Mouse (Mus musculus) spleen, adult 12 weeks (tissue): Measurements from ENCODE around the gene Sh3bp5l.
A peak's percentile ranks its signal among the peaks of the same experiment; 100 is the strongest.
"Not testable (repeated sequence)": the region's sequence is repeated elsewhere in the genome, so short reads cannot be mapped to it uniquely, and the experiment has no call there.

ENCODE experiments used
- DNase-seq: peaks from one replicate; pipeline ENCODE4 v3.0.0; 2022; ENCODE audit warnings: low spot score

Sh3bp5l gene

DNA sequence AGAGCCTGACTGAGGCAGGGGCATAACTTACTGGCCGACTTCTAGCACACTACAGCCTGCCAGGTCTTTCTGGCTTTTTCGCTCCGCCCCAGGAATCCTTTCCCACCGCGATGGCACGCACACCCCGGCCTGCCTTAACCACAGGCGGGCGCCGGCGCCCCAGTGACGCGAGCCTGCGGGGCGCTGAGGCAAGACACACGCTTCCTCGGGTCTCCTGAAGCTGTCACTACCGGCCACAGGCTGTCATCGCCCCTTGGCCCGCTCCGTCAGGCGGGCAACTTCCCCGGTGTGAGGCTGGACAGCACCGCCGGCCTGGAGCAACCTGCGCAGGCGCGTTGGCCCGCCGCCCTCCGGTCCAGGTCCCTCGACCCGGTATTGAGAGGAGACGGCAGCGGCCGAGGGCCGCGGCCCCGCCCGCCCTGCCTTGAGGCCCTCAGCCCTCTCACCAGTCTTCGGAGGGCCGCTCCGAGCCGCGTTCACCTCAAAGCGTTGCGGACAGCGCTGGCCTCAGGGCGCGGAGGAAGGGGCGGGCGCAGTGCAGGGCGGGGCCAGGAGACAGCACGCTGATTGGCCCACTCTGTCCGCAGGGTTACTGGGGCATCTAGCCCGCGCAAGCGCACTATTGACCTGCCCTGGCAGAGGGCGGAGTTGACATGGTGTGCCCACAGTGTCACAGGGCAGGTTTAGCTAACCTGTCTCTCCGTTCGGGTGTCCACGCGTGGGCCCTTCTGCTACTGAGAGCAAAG is 7.5 kb upstream of the Sh3bp5l start:
- peak; percentile 94 for DNase-seq

DNA sequence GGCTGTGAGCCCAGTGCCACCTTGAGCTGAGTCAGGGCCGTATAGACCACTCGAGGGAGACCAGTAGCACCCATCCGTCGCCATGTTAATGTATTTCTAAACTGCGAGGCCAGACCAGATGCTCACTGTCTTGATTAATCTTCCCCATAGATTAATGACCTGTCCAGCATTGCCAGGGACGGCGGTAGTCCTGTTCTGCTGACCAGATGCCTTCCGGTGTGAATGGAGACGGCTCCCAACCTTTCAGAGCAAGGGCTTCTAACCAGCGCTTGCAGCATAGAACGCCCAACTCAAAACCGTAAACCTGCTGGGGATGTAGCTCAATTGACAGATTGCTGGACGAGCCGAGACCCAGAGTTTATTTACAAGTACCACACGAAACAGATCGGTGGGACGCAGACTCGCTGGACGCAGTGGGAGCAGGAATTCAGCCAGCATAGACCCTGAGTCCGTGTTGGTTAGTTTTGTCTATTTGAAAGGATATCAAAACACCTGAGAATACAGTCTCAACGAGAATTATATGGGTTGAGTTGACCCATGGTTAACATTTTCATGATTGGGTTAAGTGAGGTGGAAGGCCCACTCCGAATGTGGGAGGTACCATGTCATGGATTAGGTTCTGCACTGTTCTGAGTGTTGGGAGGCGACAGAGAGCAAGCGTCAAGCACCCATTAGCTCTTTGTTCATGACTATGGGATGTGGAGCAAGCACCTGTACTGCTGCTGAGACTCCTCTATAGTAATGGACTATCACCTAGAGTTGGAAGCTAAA is 6.8 kb upstream of the Sh3bp5l start:
- no peak for DNase-seq

DNA sequence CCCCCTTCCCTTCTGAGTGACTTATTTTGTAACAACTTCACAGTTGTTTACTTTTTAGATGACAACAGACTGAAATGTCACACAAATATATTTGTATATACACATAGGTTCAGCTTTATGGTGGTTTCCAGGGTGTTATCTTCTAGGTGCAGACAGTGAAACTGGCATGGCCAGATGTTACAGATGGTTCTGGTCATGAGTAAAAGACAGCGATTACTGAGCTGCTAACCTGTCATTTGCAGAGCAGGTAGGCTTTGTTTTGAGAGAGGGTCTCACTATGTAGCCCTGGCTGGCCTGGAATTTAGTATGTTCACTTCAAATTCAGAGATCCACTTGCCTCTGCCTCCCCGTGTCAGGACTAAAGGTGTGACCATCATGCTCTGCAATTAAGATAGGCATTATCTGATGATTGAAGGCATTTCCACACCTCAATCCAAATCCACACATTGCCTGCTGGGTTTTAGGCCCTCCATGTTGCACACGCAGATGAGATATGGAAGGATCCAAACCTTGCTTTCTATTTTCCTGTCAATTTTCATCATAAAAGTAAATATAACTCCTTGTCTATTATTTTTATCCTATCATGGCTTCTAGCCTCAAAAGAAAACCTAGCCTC is 5.8 kb upstream of the Sh3bp5l start:
- DNase-seq, result peak; percentile 35

DNA sequence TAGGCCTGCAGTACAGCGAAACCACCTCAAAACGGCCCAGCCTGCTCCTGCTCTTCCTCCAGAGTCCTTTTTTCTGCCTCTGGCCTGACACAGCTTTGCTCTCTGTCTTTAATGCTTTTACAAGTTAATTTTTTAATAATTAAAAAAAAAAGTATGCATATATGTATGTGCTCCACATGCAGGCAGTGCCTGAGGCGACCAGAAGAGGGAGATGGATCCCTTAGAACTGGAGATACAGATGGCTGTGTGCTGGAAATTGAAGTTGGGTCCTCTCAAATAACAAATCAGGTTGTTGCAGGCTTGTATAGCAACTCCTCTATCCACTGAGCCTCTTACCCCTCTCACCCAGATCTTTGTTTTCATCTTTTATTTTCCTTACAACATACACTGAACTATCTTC is 3.7 kb upstream of the Sh3bp5l start:
- DNase-seq, result no peak

DNA sequence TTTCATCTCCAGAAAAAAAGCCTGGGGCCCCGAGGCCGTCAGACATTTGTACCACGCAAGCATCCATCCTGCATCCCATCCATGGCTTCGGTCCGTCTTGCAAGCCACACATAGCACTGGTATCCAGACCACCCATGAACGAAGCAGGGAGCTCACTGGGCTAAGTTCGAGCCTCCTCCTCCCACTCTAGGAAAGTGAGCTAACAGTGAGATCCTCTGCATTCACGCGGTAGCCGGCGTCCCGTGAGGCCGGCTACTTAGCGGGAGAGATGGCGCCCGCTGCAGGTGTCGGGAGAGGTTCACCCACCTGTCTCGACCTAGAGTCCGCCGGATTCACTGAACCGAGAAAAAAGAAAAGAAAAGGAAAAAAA is 633 bp upstream of the Sh3bp5l start:
- DNase-seq, result no peak

DNA sequence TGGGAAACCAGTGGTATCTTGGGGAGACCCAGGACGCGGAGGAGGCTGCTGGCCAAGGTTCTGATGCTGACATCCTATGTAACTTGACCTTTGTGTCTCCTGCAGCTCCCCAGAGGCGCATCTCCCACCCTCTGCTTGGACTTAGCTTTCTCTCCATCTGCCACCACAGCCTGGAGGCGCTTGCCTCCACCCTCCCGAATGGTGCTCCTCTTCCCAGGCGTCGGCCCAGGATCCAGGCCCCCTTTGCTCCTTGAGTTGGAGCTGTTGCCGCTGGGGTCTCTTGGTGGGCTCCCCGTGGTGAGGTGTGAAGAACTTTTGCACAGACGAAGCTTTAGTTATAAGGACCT is 598 bp downstream of the Sh3bp5l start:
- DNase-seq, result no peak

DNA sequence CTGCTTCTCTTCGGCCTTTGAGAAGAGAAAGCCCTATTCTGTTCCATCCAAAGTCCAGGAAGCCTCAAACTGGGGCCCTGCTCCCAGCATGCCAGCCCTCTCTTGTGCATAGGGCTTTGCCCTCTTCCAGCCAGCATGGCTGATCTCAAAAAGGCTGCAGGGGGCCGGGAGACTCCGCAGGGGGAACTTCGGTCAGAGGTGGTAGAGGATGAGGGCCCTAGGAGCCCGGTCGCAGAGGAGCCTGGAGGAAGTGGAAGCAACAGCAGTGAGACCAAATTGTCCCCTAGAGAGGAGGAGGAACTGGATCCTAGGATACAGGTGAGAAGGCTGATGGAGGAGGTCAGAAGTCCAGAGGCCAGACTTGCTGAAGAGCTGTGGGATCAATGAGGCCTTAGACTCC is 1.0 kb downstream of the Sh3bp5l start:
- no peak for DNase-seq

DNA sequence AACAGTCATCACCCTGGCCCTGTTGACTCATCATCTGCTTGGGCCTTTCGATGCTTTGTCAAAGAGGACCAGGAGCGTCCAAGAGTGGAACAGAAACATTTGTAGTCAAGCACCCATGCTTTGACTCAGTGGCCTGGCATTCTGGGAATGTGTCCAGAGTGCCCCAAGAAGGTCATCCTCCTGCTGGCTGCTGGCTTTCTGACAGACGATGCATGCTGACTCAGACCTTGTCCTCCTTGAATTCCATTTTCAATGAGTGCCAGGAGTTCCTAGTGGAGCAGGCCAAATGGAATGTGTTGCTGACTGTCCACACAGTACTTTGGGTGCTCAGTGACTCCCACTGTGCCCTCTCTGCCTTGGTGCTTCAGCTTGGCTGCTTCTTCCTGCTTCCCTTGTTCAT is 4.2 kb downstream of the Sh3bp5l start:
- no peak for DNase-seq

DNA sequence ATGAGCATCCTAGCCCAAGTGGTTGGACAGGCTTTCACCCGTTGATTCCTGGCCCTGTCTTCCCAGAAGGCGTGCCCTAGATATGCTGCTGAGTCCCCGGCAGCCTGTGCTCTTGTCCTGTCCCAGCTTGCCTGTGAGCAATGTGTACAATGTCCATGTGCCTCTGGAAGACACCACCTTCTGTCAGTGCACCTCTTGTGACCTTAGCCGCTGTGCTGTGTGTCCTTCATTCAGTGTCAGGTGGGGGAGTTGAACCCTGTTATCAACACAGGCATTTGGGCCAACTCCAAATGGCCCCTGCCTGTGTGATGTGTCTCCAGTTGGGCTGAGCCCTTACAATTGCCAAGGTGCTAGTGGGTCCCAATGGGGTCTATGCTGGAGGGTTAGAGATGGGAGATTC is 16.2 kb downstream of the Sh3bp5l start:
- DNase-seq, result no peak

DNA sequence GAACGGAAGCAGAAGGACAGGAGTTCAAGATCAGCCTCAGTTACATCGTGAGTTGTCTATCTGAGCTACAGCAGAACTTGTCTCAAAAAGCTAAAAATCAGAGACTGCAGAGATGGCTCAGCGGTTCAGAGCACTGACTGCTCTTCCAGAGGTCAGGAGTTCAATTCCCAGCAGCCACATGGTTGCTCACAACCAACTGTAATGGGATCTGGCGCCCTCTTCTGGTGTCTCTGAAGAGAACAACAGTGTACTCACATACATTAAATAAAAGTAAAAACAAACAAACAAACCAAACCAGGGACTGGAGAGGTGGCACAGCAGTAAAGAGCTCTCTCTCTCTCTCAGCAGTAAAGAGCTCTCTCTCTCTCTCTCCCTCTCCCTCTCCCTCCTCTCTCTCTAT is 20.1 kb downstream of the Sh3bp5l start:
- no peak for DNase-seq

DNA sequence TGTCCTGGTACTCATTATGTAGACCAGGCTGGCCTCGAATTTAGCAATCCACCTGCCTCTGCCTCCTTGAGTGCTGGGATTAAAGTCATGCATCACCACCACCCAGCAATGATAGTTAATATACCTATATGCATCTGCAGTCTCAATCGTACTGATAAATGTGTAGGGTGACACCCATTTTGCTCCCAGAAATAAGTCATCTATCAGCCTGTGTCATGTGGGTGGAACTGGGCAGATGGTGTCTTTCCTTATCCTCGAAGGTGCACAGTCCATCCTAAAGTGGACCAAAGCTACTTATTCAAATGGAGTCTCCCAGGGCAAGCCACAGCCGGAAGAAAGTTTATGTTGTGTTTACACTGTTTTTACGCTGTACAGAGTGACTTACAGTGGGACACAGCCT is 20.7 kb downstream of the Sh3bp5l start:
- no peak for DNase-seq

DNA sequence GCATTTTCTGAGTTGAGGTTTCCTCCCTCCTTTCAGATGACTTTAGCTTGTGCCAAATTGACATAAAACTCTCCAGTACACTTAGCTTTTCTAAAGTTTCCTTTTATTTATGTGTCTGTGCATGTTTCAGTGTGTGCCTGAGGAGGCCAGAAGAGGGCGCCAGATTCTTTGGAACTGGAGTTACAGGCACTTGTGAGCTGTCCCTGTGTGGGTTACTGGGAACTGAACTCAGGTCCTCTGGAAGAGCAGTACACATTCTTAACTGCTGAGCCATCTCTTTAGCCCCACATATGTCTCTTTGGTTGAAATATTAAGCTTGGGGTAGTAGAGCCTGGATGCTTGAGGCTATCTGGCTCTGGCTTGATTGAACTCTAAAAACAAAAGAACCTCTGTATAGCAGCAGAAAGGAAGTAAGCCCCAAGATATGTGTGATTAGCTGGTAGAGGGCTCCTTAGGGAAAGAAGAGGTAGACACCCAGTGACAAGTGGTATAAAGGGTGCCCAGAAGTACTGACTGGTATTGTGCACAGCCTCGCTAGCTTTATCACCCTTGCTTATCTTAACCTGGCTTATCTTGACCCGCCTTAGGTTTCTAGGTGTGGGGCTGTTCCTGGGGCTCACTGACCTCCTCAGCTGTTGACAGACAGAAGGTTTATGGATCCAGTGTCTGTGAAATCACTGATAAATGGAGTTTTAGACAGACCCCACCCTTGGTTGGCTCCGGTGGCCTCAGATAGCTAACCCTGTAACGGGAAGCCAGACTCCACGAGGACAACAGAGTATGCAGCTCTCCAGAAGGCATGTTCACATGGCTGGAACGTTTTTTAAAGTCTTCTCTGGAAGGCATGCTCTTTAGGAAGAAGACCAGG is 22.4 kb downstream of the Sh3bp5l start:
- peak; percentile 54 for DNase-seq

DNA sequence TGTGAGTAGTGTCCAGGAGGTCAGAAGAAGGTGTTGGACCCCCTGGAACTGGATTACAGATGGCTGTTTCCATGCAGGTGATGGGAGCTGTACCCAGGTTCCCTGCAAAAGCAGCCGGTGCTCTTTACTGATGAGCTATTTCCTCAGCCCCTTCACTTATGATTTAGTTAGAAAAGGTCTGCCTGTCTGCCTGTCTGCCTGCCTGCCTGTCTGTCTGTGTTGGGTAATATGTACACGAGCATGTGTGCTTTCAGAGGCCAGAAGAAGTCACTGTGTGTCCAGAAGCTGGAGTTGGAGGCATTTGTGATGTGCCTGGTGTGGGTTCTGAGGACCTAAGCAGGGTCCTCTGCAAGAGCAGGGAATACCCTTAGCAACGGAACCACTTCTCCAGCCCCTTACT is 23.2 kb downstream of the Sh3bp5l start:
- no peak for DNase-seq

DNA sequence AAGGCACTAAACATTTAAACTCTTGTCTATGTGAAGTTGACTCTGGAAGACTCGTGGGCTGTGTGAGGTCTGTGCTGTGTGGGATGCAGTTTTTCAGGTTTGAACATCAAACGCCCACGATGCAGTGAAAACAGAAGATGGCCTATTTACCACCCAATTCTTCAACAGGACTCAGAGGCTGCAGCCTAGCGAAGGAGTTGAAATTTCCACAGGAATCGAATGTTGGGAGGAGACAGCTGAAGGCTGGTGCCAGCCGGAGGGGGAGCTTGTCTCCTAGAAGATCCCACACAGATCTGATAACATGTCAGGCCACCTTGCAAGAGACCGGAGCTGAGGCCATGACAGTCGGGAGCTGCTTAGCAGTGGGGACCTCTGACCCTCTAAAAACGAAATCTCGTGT is 24.0 kb downstream of the Sh3bp5l start:
- DNase-seq, result no peak

DNA sequence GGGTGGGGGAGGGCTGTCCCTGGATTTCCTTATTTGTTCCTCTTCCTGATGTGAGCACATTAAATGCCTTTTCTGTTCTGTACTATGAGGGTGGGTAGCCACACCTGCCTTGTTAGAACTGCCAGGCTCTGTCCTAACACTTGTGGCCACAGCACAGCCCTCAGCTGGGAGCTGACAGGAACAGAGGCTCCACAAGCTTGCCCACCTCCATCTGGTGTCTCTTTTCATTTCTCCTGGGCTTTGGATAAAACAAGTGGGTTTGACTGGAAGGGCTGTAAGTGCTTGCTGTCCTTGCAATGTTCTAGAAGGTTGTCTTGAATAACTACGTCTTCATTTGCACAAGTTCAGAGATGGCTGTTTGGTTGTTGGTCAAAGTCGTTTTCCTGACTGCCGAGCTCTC is 24.4 kb downstream of the Sh3bp5l start:
- no peak for DNase-seq

DNA sequence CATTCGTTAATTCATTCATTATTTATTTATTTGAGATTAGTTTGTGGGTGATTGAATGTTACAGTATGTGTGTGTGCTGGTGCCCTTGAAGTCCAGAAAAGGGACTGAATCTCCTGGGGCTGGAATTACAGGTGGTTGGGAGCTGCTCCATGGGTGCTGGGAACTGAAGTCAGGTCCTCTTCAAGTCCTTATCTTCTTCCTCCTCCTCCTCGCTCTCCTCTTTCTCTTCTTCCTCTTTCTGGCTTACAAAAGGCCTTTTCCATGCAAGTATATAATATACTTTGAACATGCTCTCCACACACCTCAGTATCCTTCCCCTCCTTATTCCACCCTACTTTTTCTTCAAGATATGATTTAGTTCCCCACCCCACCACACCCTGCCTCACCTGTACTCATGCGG is 26.5 kb downstream of the Sh3bp5l start:
- DNase-seq, result no peak

DNA sequence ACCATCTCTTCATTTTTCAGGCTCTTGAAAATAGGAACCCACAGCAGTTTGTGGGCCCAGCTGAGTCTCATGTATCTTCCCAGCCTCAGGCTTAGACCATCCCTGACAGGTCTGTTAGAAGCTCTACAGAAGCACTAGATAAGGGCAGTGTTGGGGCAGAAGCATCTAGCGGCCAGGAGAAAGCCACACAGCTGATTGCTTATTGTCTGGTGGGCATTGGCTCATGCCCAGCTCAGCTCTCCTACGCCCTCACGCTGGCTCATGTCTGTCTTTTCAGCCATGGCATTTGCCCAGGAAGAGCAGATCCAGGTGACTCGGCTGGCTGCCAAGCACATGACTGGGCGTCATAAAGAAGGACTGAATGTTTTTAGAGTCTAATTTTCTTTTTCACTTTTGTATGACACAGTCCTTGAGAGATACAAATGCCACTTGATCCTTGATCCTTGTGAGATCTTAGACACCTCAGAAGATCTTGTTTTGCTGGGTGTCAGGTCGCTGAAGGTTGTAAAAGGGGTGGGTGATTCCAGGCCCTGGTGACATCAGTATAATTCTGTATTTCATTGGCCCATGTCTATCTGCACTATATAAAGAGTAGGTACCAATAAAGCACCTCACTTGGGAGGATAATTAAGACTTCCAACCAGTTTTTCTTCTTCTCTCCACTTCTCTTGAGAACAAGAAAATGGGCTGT is 27.5 kb downstream of the Sh3bp5l start:
- DNase-seq, result no peak

DNA sequence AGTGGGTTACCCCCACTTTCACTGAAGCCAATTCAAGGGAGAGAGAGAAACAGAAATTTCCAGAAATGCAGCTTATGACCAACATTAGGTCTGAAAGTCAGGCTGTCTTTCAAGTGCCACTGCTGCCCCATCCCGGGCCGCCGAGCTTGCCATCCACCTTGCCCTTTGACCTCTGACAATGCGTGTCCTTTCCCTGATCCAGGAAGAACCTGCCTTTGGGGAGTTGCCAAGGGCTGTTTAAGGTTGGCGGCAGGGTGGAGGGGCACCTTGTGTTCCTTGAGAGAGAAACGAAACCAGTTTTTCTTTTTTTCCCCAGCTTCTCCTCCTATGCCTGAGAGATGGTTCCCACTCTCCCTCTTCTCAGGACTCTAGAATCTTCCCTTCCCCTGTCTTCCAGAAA is 32.0 kb downstream of the Sh3bp5l start:
- not testable (repeated sequence) for DNase-seq

DNA sequence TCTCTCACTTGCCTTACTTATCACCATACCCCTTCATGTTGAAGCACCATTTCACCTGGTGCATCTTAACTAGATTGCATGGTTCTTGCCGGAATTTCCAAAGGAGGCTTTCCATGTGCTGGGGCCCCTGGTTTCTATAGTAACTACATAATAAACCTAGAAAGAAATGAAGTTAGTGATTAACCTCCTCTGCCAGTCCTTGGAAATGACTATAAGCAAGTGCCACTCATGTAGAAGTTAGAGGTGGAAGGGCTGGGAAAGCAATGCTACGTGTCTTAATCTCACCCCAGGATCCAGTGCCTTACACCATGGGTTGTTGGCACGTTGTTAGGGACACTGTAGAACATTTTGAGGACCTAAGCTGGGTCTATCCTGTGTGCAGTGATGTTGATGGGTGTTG is 33.9 kb downstream of the Sh3bp5l start:
- no peak for DNase-seq

DNA sequence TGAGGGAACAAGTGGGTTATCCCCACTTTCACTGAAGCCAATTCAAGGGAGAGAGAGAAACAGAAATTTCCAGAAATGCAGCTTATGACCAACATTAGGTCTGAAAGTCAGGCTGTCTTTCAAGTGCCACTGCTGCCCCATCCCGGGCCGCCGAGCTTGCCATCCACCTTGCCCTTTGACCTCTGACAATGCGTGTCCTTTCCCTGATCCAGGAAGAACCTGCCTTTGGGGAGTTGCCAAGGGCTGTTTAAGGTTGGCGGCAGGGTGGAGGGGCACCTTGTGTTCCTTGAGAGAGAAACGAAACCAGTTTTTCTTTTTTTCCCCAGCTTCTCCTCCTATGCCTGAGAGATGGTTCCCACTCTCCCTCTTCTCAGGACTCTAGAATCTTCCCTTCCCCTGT is 35.7 kb downstream of the Sh3bp5l start:
- not testable (repeated sequence) for DNase-seq

DNA sequence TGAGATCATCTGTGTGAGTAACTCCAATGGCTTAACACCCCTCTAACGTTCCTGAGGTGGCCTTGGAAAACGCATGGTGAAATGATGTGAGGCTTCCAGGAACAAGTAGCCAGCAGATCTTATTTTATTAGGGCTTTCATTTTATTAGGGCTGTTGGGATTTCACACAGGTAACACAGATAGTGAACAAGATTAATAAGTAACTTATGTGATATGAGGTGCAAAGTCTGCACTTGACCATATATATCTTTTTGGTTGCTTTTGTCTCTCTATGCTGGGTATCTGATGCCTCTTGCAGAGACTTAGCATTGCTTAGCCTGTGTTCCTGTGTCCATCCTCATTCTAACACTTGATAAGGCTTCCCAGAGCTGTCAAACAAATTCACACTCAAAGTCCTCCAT is 46.7 kb downstream of the Sh3bp5l start:
- DNase-seq, result no peak

DNA sequence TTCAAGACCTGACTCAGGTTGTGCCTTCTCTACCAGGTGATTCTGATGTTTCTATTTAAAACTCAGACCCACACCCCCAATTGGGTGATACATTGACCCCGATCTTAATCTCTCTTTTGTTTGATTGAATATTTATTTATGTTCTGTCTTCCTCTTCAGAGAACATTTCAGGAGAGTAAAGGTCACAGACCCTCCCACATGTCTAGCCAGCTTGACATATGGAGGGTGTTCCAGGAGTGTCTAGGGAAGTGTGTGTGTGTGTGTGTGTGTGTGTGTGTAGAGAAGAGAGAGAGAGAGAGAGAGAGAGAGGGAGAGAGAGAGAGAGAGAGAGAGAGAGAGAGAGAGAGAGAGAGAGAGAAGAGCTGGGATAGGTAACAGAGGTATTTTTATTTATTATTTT is 47.2 kb downstream of the Sh3bp5l start:
- DNase-seq, result no peak
